Mouse (Mus musculus): Measurements from ENCODE around the gene Olfr155. TPM values are rescaled to one million over a fixed set of nuclear protein-coding genes. Genes with fewer than 3 reads are reported as not detected.

Gene Olfr155
- total and polyA plus RNA-seq, 2 experiments = not detected

- H3K4me1 ChIP-seq (ENCODE audit: control insufficient read depth, insufficient read depth, low read length) = no peaks in the 10 kb centered on the region
- DNase-seq (ENCODE audit: extremely low read depth, low read depth, low spot score) = no peak
- H3K36me3 ChIP-seq (ENCODE audit: control insufficient read depth, insufficient read depth, low read length) = no peaks in the 10 kb centered on the region
- H3K9ac ChIP-seq (ENCODE audit: low read depth, low read length) = no peak overlapping the region
- no peaks in the 10 kb centered on the region for H3K79me2 ChIP-seq (ENCODE audit: control insufficient read depth, insufficient read depth, low read length)
- H3K27ac ChIP-seq (replicated peaks; ENCODE audit: insufficient read depth, low read depth, low read length) = no peak overlapping the region
- no peak overlapping the region for H3K4me3 ChIP-seq (ENCODE audit: insufficient read depth, low read depth, low read length)
- TF ChIP-seq POLR2A (IDR thresholded peaks at IDR 0.05; ENCODE audit: extremely low read depth, insufficient read depth, low read length) (no peak), CTCF (IDR thresholded peaks at IDR 0.05; ENCODE audit: low read depth, low read length) (no peak)
- H3K27me3 ChIP-seq (ENCODE audit: control insufficient read depth, insufficient read depth, low read length) = no peaks in the 10 kb centered on the region
- 40% methylated on average over 4 of the region's 4 CpGs for WGBS
These were observed 16.6 kb upstream of the Olfr155 start for GRCm38 (mm10) chr4:43834749-43835148.

- no peak for TF ChIP-seq POLR2A (IDR thresholded peaks at IDR 0.05; ENCODE audit: extremely low read depth, insufficient read depth, low read length)
- TF ChIP-seq CTCF (IDR thresholded peaks at IDR 0.05; ENCODE audit: low read depth, low read length) = no peak
- H3K27ac ChIP-seq (replicated peaks; ENCODE audit: insufficient read depth, low read depth, low read length) = no peak overlapping the region
- H3K4me3 ChIP-seq (ENCODE audit: insufficient read depth, low read depth, low read length) = no peak overlapping the region
- no peaks in the 10 kb centered on the region for H3K79me2 ChIP-seq (ENCODE audit: control insufficient read depth, insufficient read depth, low read length)
- no peaks in the 10 kb centered on the region for H3K27me3 ChIP-seq (ENCODE audit: control insufficient read depth, insufficient read depth, low read length)
- 51% methylated on average over 3 of the region's 3 CpGs for WGBS
- no peak for DNase-seq (ENCODE audit: extremely low read depth, low read depth, low spot score)
- no peaks in the 10 kb centered on the region for H3K36me3 ChIP-seq (ENCODE audit: control insufficient read depth, insufficient read depth, low read length)
- no peak overlapping the region for H3K9ac ChIP-seq (ENCODE audit: low read depth, low read length)
- H3K4me1 ChIP-seq (ENCODE audit: control insufficient read depth, insufficient read depth, low read length) = no peaks in the 10 kb centered on the region
These were observed 13.0 kb upstream of the Olfr155 start for GRCm38 (mm10) chr4:43838326-43838725.

- no peak within 1 kb of the TSS for H3K9ac ChIP-seq (ENCODE audit: low read depth, low read length)
- no peaks in the 10 kb centered on the region for H3K27me3 ChIP-seq (ENCODE audit: control insufficient read depth, insufficient read depth, low read length)
- no peak within 1 kb of the TSS for H3K4me3 ChIP-seq (ENCODE audit: insufficient read depth, low read depth, low read length)
- H3K27ac ChIP-seq (replicated peaks; ENCODE audit: insufficient read depth, low read depth, low read length) = no peak within 1 kb of the TSS
- no peak for TF ChIP-seq CTCF (IDR thresholded peaks at IDR 0.05; ENCODE audit: low read depth, low read length)
- TF ChIP-seq POLR2A (IDR thresholded peaks at IDR 0.05; ENCODE audit: extremely low read depth, insufficient read depth, low read length) = no peak
- H3K4me1 ChIP-seq (ENCODE audit: control insufficient read depth, insufficient read depth, low read length) = no peaks in the 10 kb centered on the region
- no peak for DNase-seq (ENCODE audit: extremely low read depth, low read depth, low spot score)
- H3K79me2 ChIP-seq (ENCODE audit: control insufficient read depth, insufficient read depth, low read length) = no peaks in the 10 kb centered on the region
- 81% methylated on average over 1 of the region's 1 CpGs for WGBS
- H3K36me3 ChIP-seq (ENCODE audit: control insufficient read depth, insufficient read depth, low read length) = no peaks in the 10 kb centered on the region
These were observed 11.3 kb upstream of the Olfr155 start, which contains the start of gene Olfr157 for GRCm38 (mm10) chr4:43840101-43840500. Olfr157 (minus strand) TSS chr4:43840201.

- Histone ChIP-seq H3K4me1 (ENCODE audit: control insufficient read depth, insufficient read depth, low read length) (no peaks in the 10 kb centered on the region), H3K4me3 (ENCODE audit: insufficient read depth, low read depth, low read length) (no peak overlapping the region), H3K79me2 (ENCODE audit: control insufficient read depth, insufficient read depth, low read length) (no peaks in the 10 kb centered on the region), H3K36me3 (ENCODE audit: control insufficient read depth, insufficient read depth, low read length) (no peaks in the 10 kb centered on the region), H3K27me3 (ENCODE audit: control insufficient read depth, insufficient read depth, low read length) (no peaks in the 10 kb centered on the region), H3K9ac (ENCODE audit: low read depth, low read length) (no peak overlapping the region), H3K27ac (replicated peaks; ENCODE audit: insufficient read depth, low read depth, low read length) (no peak overlapping the region)
- TF ChIP-seq CTCF (IDR thresholded peaks at IDR 0.05; ENCODE audit: low read depth, low read length) (no peak), POLR2A (IDR thresholded peaks at IDR 0.05; ENCODE audit: extremely low read depth, insufficient read depth, low read length) (no peak)
- DNase-seq (ENCODE audit: extremely low read depth, low read depth, low spot score) = no peak
- WGBS = 74% methylated on average over 8 of the region's 8 CpGs
These were observed 2.7 kb downstream of the Olfr155 start for GRCm38 (mm10) chr4:43854101-43854500.

GRCm38 (mm10) chr4:43859886-43860285 lies 8.5 kb downstream of the Olfr155 start:
- Histone ChIP-seq H3K79me2 (ENCODE audit: control insufficient read depth, insufficient read depth, low read length) (no peaks in the 10 kb centered on the region), H3K4me1 (ENCODE audit: control insufficient read depth, insufficient read depth, low read length) (no peaks in the 10 kb centered on the region), H3K27me3 (ENCODE audit: control insufficient read depth, insufficient read depth, low read length) (no peaks in the 10 kb centered on the region), H3K9ac (ENCODE audit: low read depth, low read length) (no peak overlapping the region), H3K27ac (replicated peaks; ENCODE audit: insufficient read depth, low read depth, low read length) (no peak overlapping the region), H3K36me3 (ENCODE audit: control insufficient read depth, insufficient read depth, low read length) (no peaks in the 10 kb centered on the region), H3K4me3 (ENCODE audit: insufficient read depth, low read depth, low read length) (no peak overlapping the region)
- TF ChIP-seq POLR2A (IDR thresholded peaks at IDR 0.05; ENCODE audit: extremely low read depth, insufficient read depth, low read length) (no peak), CTCF (IDR thresholded peaks at IDR 0.05; ENCODE audit: low read depth, low read length) (no peak)
- no peak for DNase-seq (ENCODE audit: extremely low read depth, low read depth, low spot score)
- 81% methylated on average over 10 of the region's 10 CpGs for WGBS

GRCm38 (mm10) chr4:43860744-43861519 lies 9.6 kb downstream of the Olfr155 start:
- H3K4me1 ChIP-seq (ENCODE audit: control insufficient read depth, insufficient read depth, low read length) = no peaks in the 10 kb centered on the region
- H3K27ac ChIP-seq (replicated peaks; ENCODE audit: insufficient read depth, low read depth, low read length) = no peak overlapping the region
- no peak overlapping the region for H3K4me3 ChIP-seq (ENCODE audit: insufficient read depth, low read depth, low read length)
- no peaks in the 10 kb centered on the region for H3K36me3 ChIP-seq (ENCODE audit: control insufficient read depth, insufficient read depth, low read length)
- H3K79me2 ChIP-seq (ENCODE audit: control insufficient read depth, insufficient read depth, low read length) = no peaks in the 10 kb centered on the region
- H3K9ac ChIP-seq (ENCODE audit: low read depth, low read length) = no peak overlapping the region
- WGBS = 17% methylated on average over 14 of the region's 14 CpGs
- peak; percentile 43 for DNase-seq (ENCODE audit: extremely low read depth, low read depth, low spot score)
- H3K27me3 ChIP-seq (ENCODE audit: control insufficient read depth, insufficient read depth, low read length) = no peaks in the 10 kb centered on the region
- TF ChIP-seq CTCF (IDR thresholded peaks at IDR 0.05; ENCODE audit: low read depth, low read length) (peak; percentile 92), POLR2A (IDR thresholded peaks at IDR 0.05; ENCODE audit: extremely low read depth, insufficient read depth, low read length) (no peak)

Measured in liver, adult 2 months (tissue).